Mouse (Mus musculus) liver, embryonic 13.5 days (tissue): Measurements from ENCODE around the gene Slc38a1. TPM values are rescaled to one million over a fixed set of nuclear protein-coding genes. Genes with fewer than 3 reads are reported as not detected.

Experiments
- ATAC-seq: fragments of 200-750 bp; cut with Nextera tagmentation; 2 replicates; pipeline ENCODE4 v1.8.0; 2017; ENCODE audit warnings: low read depth, mild to moderate bottlenecking, moderate number of reproducible peaks, moderate library complexity
- DNase-seq: peaks from one replicate; pipeline ENCODE4 v3.0.0; 2022
- H3K27ac ChIP-seq: fragments of 300-500 bp; sonication (generic); 2 replicates; pipeline ENCODE4 v1.5.1; 2015; ENCODE audit warnings: moderate library complexity, mild to moderate bottlenecking, inconsistent platforms
- H3K27me3 ChIP-seq: fragments of 300-500 bp; sonication (generic); 2 replicates; pipeline ENCODE4 v1.6.1; 2015; ENCODE audit warnings: mild to moderate bottlenecking, inconsistent platforms
- H3K36me3 ChIP-seq: fragments of 300-500 bp; sonication (generic); 2 replicates; pipeline ENCODE4 v1.6.1; 2015; ENCODE audit warnings: mild to moderate bottlenecking, inconsistent platforms
- H3K4me1 ChIP-seq: fragments of 300-500 bp; sonication (generic); replicated peaks from 2 replicates; pipeline ENCODE4 v1.6.1; 2015; ENCODE audit warnings: inconsistent platforms
- H3K4me2 ChIP-seq: fragments of 300-500 bp; sonication (generic); 2 replicates; pipeline ENCODE4 v1.6.1; 2015; ENCODE audit warnings: inconsistent platforms, mild to moderate bottlenecking, moderate library complexity
- H3K4me3 ChIP-seq: fragments of 300-500 bp; sonication (generic); replicated peaks from 2 replicates; pipeline ENCODE4 v1.5.1; 2015; ENCODE audit warnings: mild to moderate bottlenecking, inconsistent platforms
- H3K9ac ChIP-seq: fragments of 300-500 bp; sonication (generic); 2 replicates; pipeline ENCODE4 v1.6.1; 2015; ENCODE audit warnings: mild to moderate bottlenecking, inconsistent platforms
- H3K9me3 ChIP-seq: fragments of 300-500 bp; sonication (generic); replicated peaks from 2 replicates; pipeline ENCODE4 v1.6.1; 2016; ENCODE audit warnings: inconsistent platforms
- WGBS: fragments of 180-500 bp; shearing (Covaris S2); methylation state at CpG from one replicate; pipeline ENCODE4 v1.1.7; 2015; ENCODE audit not compliant: insufficient replicate concordance; 5-methylcytosine and 5-hydroxymethylcytosine counted together
- polyA plus RNA-seq: library from polyadenylated mRNA; unstranded; fragments of >200 nt; fragmentation: Nextera tagmentation; extraction: Ambion mirVana; gene quantifications from 2 replicates; pipeline ENCODE4 v1.2.1, GENCODE M21; 2015

Slc38a1 gene
- polyA plus RNA-seq, 1 experiment from 2014 or later, result 29.6 TPM

GRCm38 (mm10) chr15:96657576-96658274, 15.0 kb upstream of the Slc38a1 start:
- H3K27me3 ChIP-seq, result peaks cover 3% of the 10 kb centered on the region; the same call in 1 of the 2 replicates
- no peaks in the 10 kb centered on the region for H3K9me3 ChIP-seq
- H3K4me3 ChIP-seq, result no peak overlapping the region
- ATAC-seq (no peak), DNase-seq (no peak)
- peaks cover 19% of the 10 kb centered on the region for H3K4me1 ChIP-seq
- no peak overlapping the region for H3K27ac ChIP-seq
- H3K9ac ChIP-seq, result no peak overlapping the region
- no peak overlapping the region for H3K4me2 ChIP-seq
- WGBS, result 72% methylated on average over 17 of the region's 17 CpGs
- H3K36me3 ChIP-seq, result no peaks in the 10 kb centered on the region

GRCm38 (mm10) chr15:96655514-96655913, 12.8 kb upstream of the Slc38a1 start:
- ATAC-seq (0 out of 2 replicates have a peak, but pooled peaks have one; percentile 36), DNase-seq (no peak)
- Histone ChIP-seq H3K27ac (peak overlapping the region; percentile 72), H3K4me1 (peaks cover 14% of the 10 kb centered on the region), H3K4me3 (no peak overlapping the region), H3K9me3 (no peaks in the 10 kb centered on the region), H3K27me3 (peaks cover 3% of the 10 kb centered on the region; the same call in 1 of the 2 replicates), H3K4me2 (peak overlapping the region; percentile 41), H3K9ac (no peak overlapping the region), H3K36me3 (no peaks in the 10 kb centered on the region)
- 38% methylated on average over 14 of the region's 14 CpGs for WGBS

DNA sequence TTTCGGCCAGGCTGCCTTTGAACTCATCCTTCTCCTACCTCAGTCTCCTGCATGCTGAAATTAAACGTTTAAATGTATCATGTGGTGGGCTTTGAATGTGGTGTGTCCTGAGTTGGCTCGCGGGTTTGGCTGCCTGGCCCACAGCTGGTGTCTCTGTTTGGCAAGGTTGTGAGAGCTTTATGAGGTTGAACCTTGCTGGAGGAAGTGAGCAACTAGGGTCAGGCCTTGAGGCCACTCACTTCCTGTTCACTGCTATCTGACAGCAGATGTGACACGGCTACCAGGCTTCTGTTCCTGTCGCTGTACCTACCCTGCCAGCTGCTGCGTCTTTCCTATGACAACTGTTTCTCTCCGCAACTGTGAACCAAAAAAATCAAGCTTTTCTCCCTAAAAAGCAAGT, 12.0 kb upstream of the Slc38a1 start:
- Histone ChIP-seq H3K27me3 (peaks cover 3% of the 10 kb centered on the region; the same call in 1 of the 2 replicates), H3K9ac (no peak overlapping the region), H3K4me3 (no peak overlapping the region), H3K9me3 (no peaks in the 10 kb centered on the region), H3K27ac (no peak overlapping the region), H3K4me2 (peak overlapping the region; percentile 41), H3K36me3 (no peaks in the 10 kb centered on the region), H3K4me1 (peaks cover 13% of the 10 kb centered on the region)
- ATAC-seq (peak; percentile 79), DNase-seq (no peak)
- WGBS, result 16% methylated on average over 8 of the region's 8 CpGs

DNA sequence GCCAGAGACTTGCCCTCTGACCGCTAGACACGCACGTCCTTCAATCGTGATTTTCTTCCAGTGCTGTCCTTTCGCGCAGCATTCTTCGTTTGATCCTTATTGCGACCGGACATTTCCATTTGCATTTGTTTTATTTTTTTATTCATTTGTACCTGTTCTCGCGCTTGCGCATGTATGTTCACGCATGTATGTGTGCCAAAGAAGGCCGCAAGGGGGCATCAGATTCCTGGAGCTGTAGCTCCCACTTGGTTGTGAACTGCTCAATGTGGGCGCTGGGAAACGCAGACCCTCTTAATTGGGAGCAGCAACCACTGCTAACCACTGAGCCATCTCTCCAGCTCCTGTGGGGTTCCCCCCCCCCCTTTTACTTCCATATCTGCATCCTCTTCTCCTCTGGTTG, 10.3 kb upstream of the Slc38a1 start:
- 88% methylated on average over 16 of the region's 16 CpGs for WGBS
- Histone ChIP-seq H3K36me3 (no peaks in the 10 kb centered on the region), H3K27me3 (no peaks in the 10 kb centered on the region), H3K4me3 (no peak overlapping the region), H3K9me3 (no peaks in the 10 kb centered on the region), H3K27ac (no peak overlapping the region), H3K4me2 (no peak overlapping the region), H3K9ac (no peak overlapping the region), H3K4me1 (peaks cover 13% of the 10 kb centered on the region)
- DNase-seq (no peak), ATAC-seq (no peak)

GRCm38 (mm10) chr15:96652531-96652930, 9.8 kb upstream of the Slc38a1 start:
- H3K9ac ChIP-seq, result no peak overlapping the region
- DNase-seq (no peak), ATAC-seq (no peak)
- no peaks in the 10 kb centered on the region for H3K9me3 ChIP-seq
- H3K4me1 ChIP-seq, result peaks cover 15% of the 10 kb centered on the region
- no peak overlapping the region for H3K4me3 ChIP-seq
- H3K27me3 ChIP-seq, result no peaks in the 10 kb centered on the region
- H3K27ac ChIP-seq, result no peak overlapping the region
- WGBS, result 80% methylated on average over 10 of the region's 10 CpGs
- no peaks in the 10 kb centered on the region for H3K36me3 ChIP-seq
- no peak overlapping the region for H3K4me2 ChIP-seq

DNA sequence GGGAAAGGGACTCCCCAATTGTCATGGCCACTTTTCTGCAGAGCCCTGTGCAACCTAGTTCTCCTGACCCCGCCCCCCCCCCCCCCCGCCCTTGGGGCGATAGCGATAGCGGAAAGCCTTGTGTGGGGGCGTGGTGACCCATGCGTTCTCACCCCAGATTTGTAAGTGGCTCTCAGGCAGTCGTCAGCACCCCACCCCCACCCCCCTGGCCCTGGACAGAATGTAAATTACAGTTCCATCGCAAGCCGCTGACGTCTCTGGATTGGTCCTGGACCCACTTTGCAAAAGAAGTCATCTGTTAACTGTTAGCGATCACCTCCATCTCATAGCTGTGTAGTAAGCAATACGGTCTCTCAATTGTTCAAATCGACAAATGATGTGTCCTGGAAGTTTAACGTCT, 4.7 kb upstream of the Slc38a1 start:
- 0 out of 2 replicates have a peak overlapping the region, but pooled peaks have one; percentile 8 for H3K4me2 ChIP-seq
- H3K4me3 ChIP-seq, result no peak overlapping the region
- H3K27ac ChIP-seq, result no peak overlapping the region
- no peak for DNase-seq
- no peak for ATAC-seq
- no peaks in the 10 kb centered on the region for H3K36me3 ChIP-seq
- peaks cover 18% of the 10 kb centered on the region for H3K4me1 ChIP-seq
- no peaks in the 10 kb centered on the region for H3K27me3 ChIP-seq
- no peaks in the 10 kb centered on the region for H3K9me3 ChIP-seq
- H3K9ac ChIP-seq, result no peak overlapping the region
- 30% methylated on average over 15 of the region's 15 CpGs for WGBS

DNA sequence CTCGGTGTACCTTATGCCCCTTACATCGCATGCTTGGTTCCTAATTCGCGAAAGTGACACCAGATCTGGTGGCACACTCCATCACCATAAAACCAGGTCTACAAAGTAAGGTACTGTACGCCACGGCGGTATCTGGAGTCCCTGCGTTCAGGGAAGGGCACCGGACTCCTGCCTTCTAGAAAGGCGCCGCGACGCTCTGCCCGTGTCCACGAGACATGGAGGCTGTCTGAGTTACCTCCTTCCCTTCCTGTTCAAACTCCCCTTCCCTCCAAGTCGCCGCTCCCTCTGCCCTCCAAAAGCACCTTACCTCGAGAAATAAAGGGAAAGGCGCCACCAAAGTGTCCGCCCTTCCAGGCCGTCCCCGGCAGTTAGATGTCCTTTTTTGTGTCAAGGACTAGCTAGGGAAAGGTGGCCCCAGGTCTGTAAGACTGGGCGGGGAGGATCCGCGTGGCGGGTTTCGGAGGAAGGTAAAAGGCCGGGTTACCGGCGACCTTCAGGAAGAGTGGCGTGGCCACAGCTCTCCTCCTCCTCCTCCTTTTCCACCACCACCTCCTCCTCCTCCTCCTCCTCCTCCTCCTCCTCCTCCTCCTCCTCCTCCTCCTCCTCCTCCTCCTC, 785 bp downstream of the Slc38a1 start:
- peaks cover 51% of the 10 kb centered on the region for H3K4me1 ChIP-seq
- peak overlapping the region; percentile 80 for H3K9ac ChIP-seq
- peak overlapping the region; percentile 71 for H3K4me3 ChIP-seq
- H3K9me3 ChIP-seq, result no peaks in the 10 kb centered on the region
- under 1% methylated on average over 30 of the region's 31 CpGs for WGBS
- DNase-seq (no peak), ATAC-seq (peak; percentile 40)
- peaks cover 4% of the 10 kb centered on the region for H3K36me3 ChIP-seq
- peak overlapping the region; percentile 97 for H3K4me2 ChIP-seq
- H3K27ac ChIP-seq, result peak overlapping the region; percentile 74
- no peaks in the 10 kb centered on the region for H3K27me3 ChIP-seq

GRCm38 (mm10) chr15:96641111-96641820, 1.4 kb downstream of the Slc38a1 start:
- H3K9me3 ChIP-seq, result no peaks in the 10 kb centered on the region
- peak; percentile 47 for ATAC-seq

DNA sequence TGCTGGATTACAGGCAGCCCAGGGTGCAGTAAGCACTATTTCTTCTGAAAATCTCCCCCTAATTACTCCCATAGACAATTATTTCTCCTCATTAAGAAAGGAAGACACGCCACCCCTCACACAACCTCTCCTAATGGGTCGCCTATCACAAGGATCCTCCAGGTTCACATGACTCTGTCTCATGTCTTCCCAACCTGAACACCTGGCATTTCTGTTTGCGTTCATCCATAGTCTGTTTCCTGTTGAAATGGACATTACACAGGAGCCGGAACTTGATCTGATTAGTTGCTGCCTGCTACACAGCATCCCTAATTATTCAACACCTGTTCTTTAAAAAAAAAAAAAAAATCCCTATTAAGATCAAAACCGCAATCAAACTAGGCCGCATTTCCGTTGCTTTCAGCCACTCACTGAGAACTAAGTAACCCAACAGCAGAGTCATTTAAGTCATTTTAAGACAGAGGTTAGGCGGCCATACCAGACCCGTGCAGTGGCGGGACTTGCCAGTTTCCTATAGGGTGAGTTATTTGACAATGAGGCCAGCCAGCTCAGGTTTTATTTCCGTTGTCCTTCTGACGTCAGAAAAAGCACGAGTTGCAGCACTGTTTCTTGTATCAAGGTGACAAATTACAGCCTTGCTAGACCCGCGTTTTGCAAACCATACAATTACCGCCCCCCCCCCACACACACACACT, 2.3 kb downstream of the Slc38a1 start:
- no peaks in the 10 kb centered on the region for H3K9me3 ChIP-seq
- H3K4me1 ChIP-seq, result peaks cover 48% of the 10 kb centered on the region
- peak overlapping the region; percentile 71 for H3K4me3 ChIP-seq
- peak overlapping the region; percentile 97 for H3K4me2 ChIP-seq
- peak overlapping the region; percentile 74; the same call in 1 of the 2 replicates for H3K27ac ChIP-seq
- 9% methylated on average over 16 of the region's 16 CpGs for WGBS
- peak overlapping the region; percentile 80 for H3K9ac ChIP-seq
- ATAC-seq, result 0 out of 2 replicates have a peak, but pooled peaks have one; percentile 22
- DNase-seq, result peak; percentile 18
- peaks cover 14% of the 10 kb centered on the region for H3K36me3 ChIP-seq
- no peaks in the 10 kb centered on the region for H3K27me3 ChIP-seq

More at GRCm38 (mm10) chr15:96641111-96641820, 1.4 kb downstream of the Slc38a1 start:
- peaks cover 48% of the 10 kb centered on the region for H3K4me1 ChIP-seq
- peak overlapping the region; percentile 71 for H3K4me3 ChIP-seq
- H3K27me3 ChIP-seq, result no peaks in the 10 kb centered on the region
- peak overlapping the region; percentile 97 for H3K4me2 ChIP-seq
- H3K27ac ChIP-seq, result peak overlapping the region; percentile 74
- WGBS, result under 1% methylated on average over 63 of the region's 63 CpGs
- peaks cover 7% of the 10 kb centered on the region for H3K36me3 ChIP-seq
- peak overlapping the region; percentile 80 for H3K9ac ChIP-seq
- DNase-seq, result peak; percentile 38

DNA sequence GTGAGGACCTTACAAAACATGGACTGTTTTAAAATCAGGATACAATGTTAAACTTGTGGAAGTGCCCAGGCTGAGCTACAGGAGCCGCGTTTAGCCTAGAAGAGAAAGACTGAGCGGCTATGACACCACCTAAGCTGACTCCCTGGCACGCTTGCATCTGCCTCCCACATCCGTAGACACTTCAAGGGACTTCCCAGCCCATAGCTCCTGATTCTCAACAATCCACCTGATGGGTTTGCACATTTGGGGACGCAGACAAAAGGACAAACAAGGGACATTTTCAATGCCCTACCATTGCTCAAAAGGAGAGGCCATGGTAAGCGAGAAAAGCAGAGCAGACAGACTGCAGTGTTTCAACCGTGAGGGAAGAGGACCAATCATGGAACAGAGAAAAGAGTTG, 3.1 kb downstream of the Slc38a1 start:
- DNase-seq, result no peak
- Histone ChIP-seq H3K36me3 (peaks cover 21% of the 10 kb centered on the region), H3K4me3 (peak overlapping the region; percentile 71), H3K9me3 (no peaks in the 10 kb centered on the region), H3K9ac (peak overlapping the region; percentile 80), H3K4me1 (peaks cover 48% of the 10 kb centered on the region), H3K4me2 (peak overlapping the region; percentile 97), H3K27ac (no peak overlapping the region), H3K27me3 (no peaks in the 10 kb centered on the region)
- WGBS, result 73% methylated on average over 8 of the region's 8 CpGs
- ATAC-seq, result no peak

- no peaks in the 10 kb centered on the region; the same call in 1 of the 2 replicates for H3K9me3 ChIP-seq
- no peak for ATAC-seq
- no peak overlapping the region for H3K27ac ChIP-seq
- DNase-seq, result no peak
- 49% methylated on average over 2 of the region's 2 CpGs for WGBS
- H3K27me3 ChIP-seq, result no peaks in the 10 kb centered on the region
- peak overlapping the region; percentile 97 for H3K4me2 ChIP-seq
- H3K36me3 ChIP-seq, result peaks cover 29% of the 10 kb centered on the region
- no peak overlapping the region for H3K4me3 ChIP-seq
- peaks cover 48% of the 10 kb centered on the region for H3K4me1 ChIP-seq
- no peak overlapping the region for H3K9ac ChIP-seq
These were observed 4.1 kb downstream of the Slc38a1 start for GRCm38 (mm10) chr15:96638656-96639055.
